Mouse (Mus musculus) forebrain, embryonic 16.5 days (tissue): ENCODE data around the gene Proca1. TPM values are rescaled to one million over a fixed set of nuclear protein-coding genes. Genes with fewer than 3 reads are reported as not detected.
A peak's percentile ranks its signal among the peaks of the same experiment; 100 is the strongest.
"Not testable (repeated sequence)": the region's sequence is repeated elsewhere in the genome, so short reads cannot be mapped to it uniquely, and the experiment has no call there.

Experiments used
- ATAC-seq: fragments of 200-750 bp; cut with Nextera tagmentation; 2 replicates; pipeline ENCODE4 v1.8.0; 2017; ENCODE audit warnings: mild to moderate bottlenecking, moderate library complexity
- H3K27ac ChIP-seq: fragments of 300-500 bp; sonication (generic); 2 replicates; pipeline ENCODE4 v1.5.1; 2014; ENCODE audit warnings: low read length, control low read depth
- H3K27me3 ChIP-seq: fragments of 300-500 bp; sonication (generic); replicated peaks from 2 replicates; pipeline ENCODE4 v1.6.1; 2014; ENCODE audit warnings: low read length; ENCODE audit not compliant: control insufficient read depth, insufficient read depth
- H3K36me3 ChIP-seq: fragments of 300-500 bp; sonication (generic); 2 replicates; pipeline ENCODE4 v1.6.1; 2014; ENCODE audit not compliant: control insufficient read depth, insufficient read depth
- H3K4me1 ChIP-seq: fragments of 300-500 bp; sonication (generic); replicated peaks from 2 replicates; pipeline ENCODE4 v1.6.1; 2014; ENCODE audit warnings: low read length; ENCODE audit not compliant: control insufficient read depth, insufficient read depth
- H3K4me2 ChIP-seq: fragments of 300-500 bp; sonication (generic); 2 replicates; pipeline ENCODE4 v1.6.1; 2014; ENCODE audit warnings: mild to moderate bottlenecking, low read length, control low read depth
- H3K4me3 ChIP-seq: fragments of 300-500 bp; sonication (generic); replicated peaks from 2 replicates; pipeline ENCODE4 v1.5.1; 2014; ENCODE audit warnings: mild to moderate bottlenecking, low read length, control low read depth
- H3K9ac ChIP-seq: fragments of 300-500 bp; sonication (generic); replicated peaks from 2 replicates; pipeline ENCODE4 v1.6.1; 2014; ENCODE audit warnings: low read depth, low read length, control low read depth
- H3K9me3 ChIP-seq: fragments of 300-500 bp; sonication (generic); 2 replicates; pipeline ENCODE4 v1.6.1; 2016; ENCODE audit warnings: low read length; ENCODE audit not compliant: control insufficient read depth
- WGBS: fragments of 180-500 bp; shearing (Covaris S2); extraction: QIAGEN DNeasy Blood & Tissue Kit; methylation state at CpG from one replicate; pipeline ENCODE4 v1.1.7; 2014; 5-methylcytosine and 5-hydroxymethylcytosine counted together
- polyA plus RNA-seq: library from polyadenylated mRNA; unstranded; fragments of >200 nt; fragmentation: Nextera tagmentation; extraction: Ambion mirVana; gene quantifications from 2 replicates; pipeline ENCODE4 v1.2.1, GENCODE M21; 2015

Proca1 gene
- polyA plus RNA-seq, 1 experiment from 2014 or later: 3.0 TPM

- not testable (repeated sequence) for H3K27ac ChIP-seq, ATAC-seq, H3K9me3 ChIP-seq, H3K4me3 ChIP-seq, H3K27me3 ChIP-seq, H3K9ac ChIP-seq, H3K4me2 ChIP-seq
- 94% methylated on average over 6 of the region's 6 CpGs for WGBS
- H3K4me1 ChIP-seq: peaks cover 31% of the 10 kb centered on the region
- peaks cover 17% of the 10 kb centered on the region for H3K36me3 ChIP-seq
Measured at GRCm38 (mm10) chr11:78184702-78185101, 8.5 kb upstream of the Proca1 start.

GRCm38 (mm10) chr11:78188331-78189233 lies 4.6 kb upstream of the Proca1 start, which contains the start of gene Rab34:
Gene Rab34, plus strand, starts transcription at chr11:78188430.
- Histone ChIP-seq H3K9ac (peak within 1 kb of the TSS; percentile 92), H3K4me2 (peak within 1 kb of the TSS; percentile 60), H3K27me3 (no peaks in the 10 kb centered on the region), H3K27ac (peak within 1 kb of the TSS; percentile 94), H3K4me3 (peak within 1 kb of the TSS; percentile 74), H3K4me1 (peaks cover 20% of the 10 kb centered on the region), H3K9me3 (no peaks in the 10 kb centered on the region), H3K36me3 (peaks cover 14% of the 10 kb centered on the region; the same call in 1 of the 2 replicates)
- WGBS: under 1% methylated on average over 75 of the region's 80 CpGs
- ATAC-seq: peak; percentile 84

- peak; percentile 81 for ATAC-seq
- Histone ChIP-seq H3K27me3 (no peaks in the 10 kb centered on the region), H3K4me2 (peak overlapping the region; percentile 60), H3K4me1 (peaks cover 17% of the 10 kb centered on the region), H3K9ac (peak overlapping the region; percentile 92), H3K27ac (peak overlapping the region; percentile 94), H3K36me3 (peaks cover 14% of the 10 kb centered on the region; the same call in 1 of the 2 replicates), H3K9me3 (no peaks in the 10 kb centered on the region), H3K4me3 (peak overlapping the region; percentile 74)
- under 1% methylated on average over 42 of the region's 42 CpGs for whole genome bisulfite sequencing
Measured at GRCm38 (mm10) chr11:78189234-78190040, 3.8 kb upstream of the Proca1 start.

DNA sequence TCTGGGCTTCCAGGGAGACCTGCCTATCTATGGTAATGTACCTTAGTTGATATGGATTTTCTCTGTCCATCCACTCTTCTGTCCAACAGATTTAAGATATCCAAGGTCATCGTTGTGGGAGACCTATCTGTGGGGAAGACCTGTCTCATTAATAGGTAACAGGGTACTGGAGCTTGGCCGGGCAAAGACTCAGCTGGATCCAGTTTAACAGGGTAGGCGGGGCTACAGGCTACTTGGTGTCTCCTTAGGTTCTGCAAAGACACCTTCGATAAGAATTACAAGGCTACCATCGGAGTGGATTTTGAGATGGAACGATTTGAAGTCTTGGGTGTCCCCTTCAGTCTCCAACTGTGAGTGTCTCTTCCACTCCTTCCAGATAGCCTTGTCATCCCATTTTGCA lies 3.2 kb upstream of the Proca1 start:
- Histone ChIP-seq H3K9me3 (no peaks in the 10 kb centered on the region), H3K9ac (no peak overlapping the region), H3K4me2 (peak overlapping the region; percentile 60), H3K36me3 (peaks cover 14% of the 10 kb centered on the region; the same call in 1 of the 2 replicates), H3K27ac (peak overlapping the region; percentile 94; the same call in 1 of the 2 replicates), H3K4me3 (peak overlapping the region; percentile 74), H3K27me3 (no peaks in the 10 kb centered on the region), H3K4me1 (peaks cover 22% of the 10 kb centered on the region)
- ATAC-seq: no peak
- WGBS: 76% methylated on average over 6 of the region's 6 CpGs

GRCm38 (mm10) chr11:78194411-78195100 lies 1.4 kb downstream of the Proca1 start:
- H3K27me3 ChIP-seq: no peaks in the 10 kb centered on the region
- ATAC-seq: 0 out of 2 replicates have a peak, but pooled peaks have one; percentile 48
- peak overlapping the region; percentile 28 for H3K4me3 ChIP-seq
- H3K9ac ChIP-seq: no peak overlapping the region; the same call in 1 of the 2 replicates
- 4% methylated on average over 30 of the region's 30 CpGs for WGBS
- H3K4me1 ChIP-seq: peaks cover 15% of the 10 kb centered on the region
- no peak overlapping the region for H3K27ac ChIP-seq
- no peaks in the 10 kb centered on the region for H3K9me3 ChIP-seq
- peak overlapping the region; percentile 43 for H3K4me2 ChIP-seq
- H3K36me3 ChIP-seq: peaks cover 14% of the 10 kb centered on the region; the same call in 1 of the 2 replicates

DNA sequence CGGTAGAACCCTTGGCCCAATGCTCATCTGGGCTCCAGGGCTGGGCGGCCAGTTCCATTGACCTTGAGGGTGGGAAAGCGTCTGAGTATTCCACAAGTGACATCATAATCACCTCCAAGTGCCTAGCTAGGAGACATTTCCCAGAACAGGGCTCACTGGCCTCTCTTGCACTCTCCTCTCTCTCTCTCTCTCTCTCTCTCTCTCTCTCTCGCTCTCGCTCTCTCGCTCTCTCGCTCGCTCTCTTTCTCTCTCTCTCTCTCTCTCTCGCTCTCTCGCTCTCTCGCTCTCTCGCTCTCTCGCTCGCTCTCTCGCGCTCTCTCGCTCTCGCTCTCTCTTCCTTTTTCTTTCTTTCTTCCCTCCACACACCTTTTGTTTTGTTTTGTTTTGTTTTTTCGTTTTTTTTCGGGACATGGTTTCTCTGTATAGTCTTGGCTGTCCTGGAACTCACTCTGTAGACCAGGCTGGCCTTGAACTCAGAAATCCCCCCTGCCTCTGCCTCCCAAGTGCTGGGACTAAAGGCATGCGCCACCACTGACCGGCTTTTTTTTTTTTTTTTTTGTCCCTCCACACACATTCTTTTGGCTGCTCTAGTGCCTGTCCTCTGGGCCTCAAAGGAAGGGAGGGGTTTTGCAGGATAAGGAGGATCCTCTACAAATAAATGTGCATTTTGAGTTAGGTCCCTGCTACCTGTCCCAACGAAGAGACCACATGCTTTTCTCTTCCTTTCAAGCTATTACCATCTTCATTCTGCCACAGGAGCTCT lies 2.1 kb downstream of the Proca1 start:
- Histone ChIP-seq H3K4me1 (peaks cover 8% of the 10 kb centered on the region), H3K4me3 (peak overlapping the region; percentile 28), H3K27ac (no peak overlapping the region), H3K9me3 (no peaks in the 10 kb centered on the region), H3K4me2 (peak overlapping the region; percentile 43), H3K36me3 (peaks cover 14% of the 10 kb centered on the region; the same call in 1 of the 2 replicates), H3K27me3 (no peaks in the 10 kb centered on the region), H3K9ac (no peak overlapping the region)
- WGBS: 53% methylated on average over 23 of the region's 23 CpGs
- ATAC-seq: no peak

GRCm38 (mm10) chr11:78202372-78202771 lies 9.2 kb downstream of the Proca1 start:
- Histone ChIP-seq H3K27me3 (no peaks in the 10 kb centered on the region), H3K36me3 (peaks cover 10% of the 10 kb centered on the region)
- WGBS: 95% methylated on average over 3 of the region's 3 CpGs

DNA sequence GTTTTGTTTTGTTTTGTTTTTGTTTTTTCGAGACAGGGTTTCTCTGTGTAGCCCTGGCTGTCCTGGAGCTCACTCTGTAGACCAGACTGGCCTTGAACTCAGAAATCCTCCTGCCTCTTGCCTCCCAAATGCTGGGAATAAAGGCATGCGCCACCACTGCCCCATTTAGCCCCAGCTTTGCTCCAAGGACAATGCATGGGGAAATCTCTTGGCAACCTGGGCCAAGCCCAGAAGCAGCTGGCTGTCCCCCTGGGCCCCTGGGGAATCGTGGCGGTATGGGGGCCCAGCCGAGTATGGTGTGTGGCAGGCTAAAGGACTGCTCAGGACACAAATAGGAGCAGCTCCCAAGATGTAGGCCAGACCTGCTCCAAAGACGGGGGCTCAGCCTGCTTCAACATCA lies 11.1 kb downstream of the Proca1 start:
- Histone ChIP-seq H3K36me3 (peaks cover 23% of the 10 kb centered on the region), H3K4me1 (no peaks in the 10 kb centered on the region), H3K4me2 (no peak overlapping the region), H3K27ac (no peak overlapping the region), H3K4me3 (no peak overlapping the region), H3K9ac (no peak overlapping the region), H3K27me3 (no peaks in the 10 kb centered on the region), H3K9me3 (no peaks in the 10 kb centered on the region)
- no peak for ATAC-seq
- WGBS: 79% methylated on average over 6 of the region's 6 CpGs

More at GRCm38 (mm10) chr11:78202372-78202771, 9.2 kb downstream of the Proca1 start:
- Histone ChIP-seq H3K9me3 (no peaks in the 10 kb centered on the region), H3K4me1 (no peaks in the 10 kb centered on the region), H3K27ac (no peak overlapping the region), H3K4me3 (no peak overlapping the region), H3K9ac (no peak overlapping the region), H3K4me2 (no peak overlapping the region)
- no peak for ATAC-seq
